Comparison of ENCODE assay signal across 15 mouse cellular contexts in genomic region chr16:26966830-26967229, GRCm38 (mm10). TPM values are rescaled to one million over a fixed set of nuclear protein-coding genes. Genes with fewer than 3 reads are reported as not detected.
"Had no signal": no experiment of that assay in that cellular context is flagged by ENCODE, and none has a peak within 500 bp of the region (broad histone marks: within the 10 kb centered on the region; RNA-seq: fewer than 3 reads in every experiment).

No protein-coding gene starts in this region.

- H3K36me3 ChIP-seq: hindbrain, embryonic 13.5 days; limb, embryonic 13.5 days; midbrain, embryonic 12.5 days had no signal

- H3K9me3 ChIP-seq: hindbrain, embryonic 13.5 days; limb, embryonic 13.5 days; midbrain, embryonic 12.5 days had no signal

- H3K4me2 ChIP-seq: hindbrain, embryonic 13.5 days; midbrain, embryonic 12.5 days had no signal

- ATAC-seq: hindbrain, postnatal 0 days had no signal

- H3K9ac ChIP-seq: hindbrain, embryonic 13.5 days; limb, embryonic 13.5 days; liver, embryonic 14.5 days; midbrain, embryonic 12.5 days had no signal

- H3K4me3 ChIP-seq: hindbrain, embryonic 13.5 days; limb, embryonic 13.5 days; midbrain, embryonic 12.5 days had no signal

- DNase-seq: left cerebral cortex, postnatal 4 days; lung, adult 2 months; right cerebral cortex, postnatal 25 days; thymus, postnatal 36 days had no signal

- H3K27ac ChIP-seq: hindbrain, embryonic 13.5 days; hindbrain, postnatal 0 days; limb, embryonic 13.5 days; liver, embryonic 14.5 days; midbrain, embryonic 12.5 days had no signal

RNA-seq across cellular contexts. Expression of gene Gmnc, which starts 24.6 kb away (rescaled TPM):
- total RNA-seq: liver, adult 2 months; megakaryocyte-erythroid progenitor cell, adult 5-6 weeks had no signal
- polyA plus RNA-seq: intestine, embryonic 14.5 days; large intestine, adult 2 months; liver, adult 2 months; midbrain, embryonic 12.5 days; small intestine, adult 2 months; thymus, postnatal 0 days had no signal
